Mouse (Mus musculus) yolk sac, embryonic 10.5 days (tissue): ENCODE results near the gene Col4a5.

Experiments
- DNase-seq: peaks from one replicate; pipeline ENCODE4 v3.0.0-alpha.2; 2017; ENCODE audit warnings: low spot score

Col4a5 gene

DNA sequence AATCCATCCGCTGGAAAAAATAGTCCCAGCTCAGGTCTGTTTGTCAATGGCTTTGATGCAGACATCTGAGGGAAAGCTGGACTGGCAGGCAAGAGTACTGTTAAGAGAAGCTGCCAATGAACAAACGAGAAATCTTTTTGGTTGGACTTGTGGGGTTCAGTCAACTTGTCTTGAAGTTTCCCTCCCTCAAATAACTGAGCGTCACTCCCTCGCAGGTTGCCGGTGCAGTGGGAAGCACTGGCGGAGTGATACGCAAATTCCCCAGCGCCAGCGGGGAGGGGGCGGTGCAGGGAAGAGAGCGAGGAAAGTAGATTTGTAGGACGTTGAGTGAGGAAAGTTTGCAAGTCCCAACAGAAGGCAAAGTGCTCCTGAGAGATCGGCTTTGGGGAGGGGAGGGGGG, at the start of gene Col4a5:
TSS of gene Col4a5 (plus strand) at position 276 of the 400 bp plus-strand sequence.
- peak; percentile 71 for DNase-seq

DNA sequence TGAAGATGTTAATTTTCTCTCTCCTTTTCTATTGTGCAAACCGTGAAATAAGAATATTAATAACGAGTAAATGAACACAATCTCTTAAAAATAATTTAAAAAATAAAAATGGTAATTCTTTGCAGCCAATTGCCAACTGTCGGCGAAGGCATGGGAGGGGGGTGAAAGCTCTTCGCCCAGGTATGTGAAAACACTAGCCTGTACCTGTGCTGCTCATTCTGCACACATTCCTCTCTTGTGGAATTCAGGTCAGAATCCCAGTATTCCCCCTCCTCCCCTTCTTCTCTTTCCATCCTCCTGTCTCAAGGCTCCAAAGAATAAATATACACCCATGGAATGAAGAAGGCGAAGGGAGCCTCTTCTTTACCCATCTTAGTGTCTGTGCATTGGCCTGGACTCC, 38.4 kb upstream of the Col4a5 start:
- DNase-seq = no peak

DNA sequence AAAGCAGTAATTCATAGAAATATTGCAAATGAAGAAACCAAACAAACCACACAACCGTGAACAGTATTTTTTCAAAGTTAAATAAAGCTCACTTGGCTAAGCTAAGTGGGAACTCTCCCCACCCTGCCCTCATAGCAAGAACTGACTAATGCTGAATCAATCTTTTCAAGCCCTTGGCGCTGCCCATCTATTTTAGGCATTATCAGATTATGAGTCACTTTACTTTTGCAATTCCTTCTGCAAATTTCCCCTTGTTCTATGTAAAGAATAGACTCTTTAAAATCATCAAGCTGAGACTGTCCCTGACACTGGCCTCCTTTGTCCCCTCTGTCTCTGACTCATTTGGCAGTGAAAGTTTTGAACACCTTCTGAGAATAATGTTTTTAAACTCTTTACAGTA, 35.8 kb upstream of the Col4a5 start:
- DNase-seq = no peak

DNA sequence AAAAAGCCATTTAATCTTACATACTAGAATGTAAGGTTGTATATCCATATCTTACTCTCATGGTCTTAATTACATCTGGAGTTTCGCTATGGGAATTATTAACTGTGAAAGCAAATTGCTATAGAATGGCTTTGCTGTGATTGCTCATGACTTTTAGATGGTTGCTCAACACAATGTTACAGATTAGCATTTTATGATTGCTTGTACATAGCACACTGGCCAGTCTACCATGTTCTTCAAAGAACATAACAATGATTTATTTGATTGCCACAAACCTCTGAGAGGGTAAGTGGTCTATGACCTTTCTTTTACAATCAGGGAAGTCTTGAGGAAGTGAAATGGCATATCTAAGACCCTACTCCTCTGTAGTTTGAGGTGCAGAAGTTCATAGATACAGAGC, 27.2 kb upstream of the Col4a5 start:
- DNase-seq = no peak

DNA sequence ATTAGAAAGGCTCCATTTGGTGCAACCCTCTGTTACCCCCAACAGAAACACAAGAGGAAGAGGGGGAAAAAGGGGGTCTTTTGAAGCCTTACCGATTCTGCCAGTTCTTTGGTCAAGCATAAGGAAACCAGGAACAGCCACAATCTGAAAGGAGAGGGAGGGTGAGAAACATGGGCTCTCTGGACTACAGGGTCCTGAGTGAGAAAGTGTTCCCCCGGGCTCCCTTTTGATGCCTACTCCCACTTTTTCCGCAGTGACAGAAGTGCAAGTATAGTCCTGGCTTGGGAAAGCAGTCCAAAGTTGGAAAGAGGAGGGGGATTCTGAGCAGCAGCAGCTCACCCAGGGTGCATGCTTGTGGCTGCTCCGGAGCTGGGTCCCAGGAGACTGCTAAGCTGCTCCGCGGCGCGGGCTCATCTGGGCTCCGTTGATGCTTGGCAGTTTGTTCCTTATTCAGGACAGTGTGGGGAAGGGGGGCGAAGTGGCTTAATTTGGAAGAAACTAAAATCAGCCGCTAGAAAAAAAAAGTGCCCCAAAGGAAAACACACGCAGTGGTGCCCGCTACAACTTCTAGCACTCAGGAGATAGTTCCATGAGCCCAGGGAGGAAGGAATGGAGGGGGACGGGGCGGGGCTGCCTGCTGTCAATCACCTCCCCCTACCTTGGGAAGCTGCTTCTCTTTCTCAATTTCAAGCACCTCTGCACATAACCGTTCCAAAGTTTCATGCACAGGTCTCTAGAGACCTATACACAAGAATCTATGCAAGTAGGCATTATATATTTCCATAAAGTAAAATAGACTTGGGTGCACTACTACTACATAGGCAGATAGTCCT, 1.5 kb upstream of the Col4a5 start, which contains the start of gene Col4a6:
TSS of gene Col4a6 (minus strand) at position 607 of the 833 bp plus-strand sequence.
- DNase-seq = peak; percentile 6

DNA sequence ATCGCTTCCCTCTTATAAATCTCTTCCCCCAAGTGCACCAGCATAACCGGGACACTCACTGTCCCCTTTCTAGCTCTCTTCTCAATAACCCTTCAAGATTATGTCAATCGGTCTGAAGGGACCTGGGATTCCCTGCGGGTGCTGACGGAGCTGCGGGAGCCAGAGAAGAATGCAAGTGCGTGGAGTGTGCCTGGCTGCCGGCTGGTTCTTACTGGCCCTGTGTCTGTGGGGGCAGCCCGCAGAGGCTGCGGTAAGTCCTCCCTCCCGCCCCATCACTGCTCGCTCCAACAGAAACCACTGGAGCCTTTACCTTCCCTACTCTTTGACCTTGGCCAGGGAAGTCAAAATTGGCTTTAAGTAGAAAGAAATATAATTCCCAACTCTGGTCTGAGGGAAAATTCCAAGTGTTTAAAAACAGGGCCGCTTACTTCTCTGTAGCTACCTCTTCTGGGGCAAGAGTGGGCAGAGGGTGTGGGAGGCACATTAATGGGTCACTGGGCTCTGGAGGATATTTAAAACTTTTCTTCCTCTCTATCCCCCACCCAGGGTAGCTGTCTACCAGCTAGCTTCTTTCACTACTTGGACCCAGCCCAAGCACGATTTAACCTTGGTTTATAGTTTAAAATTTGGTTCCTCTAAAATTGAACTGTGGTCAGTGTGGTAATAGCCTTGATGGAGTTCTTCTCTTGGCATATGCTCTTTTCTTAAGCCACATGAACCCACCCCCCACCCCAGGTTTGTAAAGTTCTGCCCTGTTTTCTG, 562 bp downstream of the Col4a5 start:
- no peak for DNase-seq

DNA sequence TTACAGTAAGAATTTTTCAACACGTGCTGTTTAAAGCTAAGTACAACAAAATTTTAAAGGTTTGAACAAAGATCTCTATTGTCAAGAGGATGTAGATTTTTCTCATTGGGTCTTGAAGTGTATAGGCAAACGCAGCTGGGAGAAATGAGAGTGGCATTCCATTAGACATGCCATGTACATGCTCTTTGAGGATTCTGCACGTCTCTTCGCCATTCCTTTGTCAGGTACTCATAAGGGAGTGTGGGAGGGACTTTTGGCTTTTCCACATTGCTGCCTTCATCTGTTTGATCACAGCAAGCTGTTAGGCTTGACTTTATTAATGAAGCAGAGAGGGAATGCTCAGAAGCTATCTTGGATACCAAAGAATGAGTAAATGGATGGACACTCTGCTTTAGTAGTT, 19.4 kb downstream of the Col4a5 start:
- DNase-seq = no peak

DNA sequence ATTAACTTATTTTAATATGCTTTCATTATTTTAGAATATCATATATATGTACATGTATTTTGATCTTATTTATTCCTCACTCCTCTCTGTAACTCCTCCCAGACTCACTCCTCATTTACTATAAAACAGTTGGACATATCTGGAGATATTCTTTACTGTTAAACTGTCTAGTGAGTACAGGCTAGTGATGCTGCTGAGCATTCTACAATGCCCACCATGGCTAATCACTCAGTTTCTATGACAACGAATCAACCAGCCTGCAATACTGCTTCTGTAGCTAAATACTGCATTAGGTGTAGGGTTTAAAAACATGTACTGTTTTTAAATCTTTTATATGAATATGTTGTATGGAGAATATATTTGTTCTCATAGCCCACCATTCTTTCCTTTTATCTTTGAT, 27.9 kb downstream of the Col4a5 start:
- no peak for DNase-seq

DNA sequence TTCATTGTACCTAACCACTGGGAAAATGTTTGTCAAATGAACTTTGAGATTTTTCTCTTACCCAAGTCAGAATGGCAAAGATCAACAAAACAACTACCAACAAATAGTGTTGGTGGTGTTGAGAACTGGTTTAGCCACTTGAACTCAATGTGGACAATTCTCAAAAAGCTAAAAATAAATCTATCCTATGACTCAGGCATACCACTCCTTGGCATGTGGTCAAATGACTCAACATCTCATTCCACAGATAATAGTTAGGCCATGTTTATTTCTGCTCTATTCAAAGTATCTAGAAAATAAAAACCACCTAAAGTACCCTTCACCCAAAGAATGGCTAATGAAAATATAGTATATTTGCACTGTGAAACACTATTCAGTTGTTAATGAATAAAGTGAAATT, 58.3 kb downstream of the Col4a5 start:
- no peak for DNase-seq

DNA sequence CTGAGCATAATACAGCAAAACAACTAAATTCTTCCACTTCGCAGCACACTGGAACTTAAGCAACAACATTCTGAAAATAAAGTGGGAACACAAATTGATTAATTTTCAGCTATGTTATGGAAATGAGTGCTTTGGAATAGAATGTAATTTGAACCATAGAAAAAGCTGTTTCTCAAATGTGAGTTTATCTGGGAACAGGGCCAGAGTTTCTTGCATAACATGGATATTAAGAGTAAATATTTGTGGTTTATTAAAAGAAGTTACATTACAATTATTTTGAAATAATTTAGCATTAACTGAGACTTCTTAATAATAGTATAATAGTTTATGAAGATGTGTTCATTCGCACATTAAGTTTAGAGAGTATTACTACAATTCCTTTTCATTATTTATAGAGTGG, 72.3 kb downstream of the Col4a5 start:
- DNase-seq = no peak

DNA sequence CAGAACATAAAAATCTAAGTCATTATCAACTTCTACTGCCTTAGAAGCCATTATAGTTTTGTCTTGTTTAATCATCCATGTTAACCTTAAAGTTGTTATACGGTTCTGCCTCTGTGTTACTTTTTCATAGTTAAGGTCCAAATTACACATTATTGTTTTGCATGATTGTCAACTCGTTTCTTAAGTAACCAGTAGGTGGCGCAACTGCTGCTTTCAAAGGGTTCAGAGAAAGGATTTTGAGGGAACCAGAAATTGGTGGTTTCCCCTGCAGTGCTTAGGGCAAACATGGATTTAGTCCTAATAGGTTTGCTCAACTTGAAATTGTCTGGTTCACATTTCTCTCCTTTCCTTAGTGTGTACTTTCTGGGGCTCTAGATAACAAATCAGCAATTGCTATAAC, 115.1 kb downstream of the Col4a5 start:
- DNase-seq = no peak

DNA sequence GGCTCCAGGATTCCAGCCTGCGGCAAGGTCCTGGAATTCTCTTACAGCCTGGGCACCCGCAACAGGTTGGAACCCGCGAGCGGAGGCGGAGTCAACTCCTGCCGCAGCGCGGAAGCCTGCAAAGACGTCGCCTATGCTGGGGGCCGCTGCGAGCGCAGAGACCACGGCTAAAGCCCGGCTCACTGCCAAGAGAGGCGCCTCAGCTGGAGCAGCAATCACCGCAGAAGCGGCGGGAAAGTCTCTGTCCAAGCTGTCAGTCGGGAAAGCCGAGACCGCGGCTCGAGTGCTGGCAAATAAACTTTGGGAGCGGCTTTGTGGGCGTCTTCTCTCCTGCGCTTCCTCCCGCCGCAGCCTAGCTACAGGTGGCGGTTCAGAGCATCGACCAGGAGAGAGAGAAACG, 246.5 kb downstream of the Col4a5 start:
- peak; percentile 2 for DNase-seq

DNA sequence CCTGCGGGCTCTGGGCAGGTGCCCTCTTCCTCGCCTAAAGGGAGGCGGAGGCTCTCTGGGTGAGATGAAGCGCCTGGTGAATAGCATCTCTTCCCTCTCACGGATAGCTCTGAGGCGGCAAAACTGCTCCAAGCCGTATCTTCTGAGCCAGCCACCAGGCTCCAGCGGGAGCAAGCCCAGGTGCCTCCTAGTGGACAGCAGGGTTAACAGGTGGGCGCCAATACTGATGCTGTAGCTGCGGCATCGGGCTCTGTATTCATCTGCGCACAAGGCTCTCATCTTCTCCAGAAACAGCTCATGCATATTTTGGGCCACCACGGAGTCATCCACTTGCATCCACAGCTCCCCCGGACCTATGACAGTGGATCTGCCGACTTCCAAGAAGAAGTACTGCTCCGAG, 248.8 kb downstream of the Col4a5 start:
- DNase-seq = no peak

DNA sequence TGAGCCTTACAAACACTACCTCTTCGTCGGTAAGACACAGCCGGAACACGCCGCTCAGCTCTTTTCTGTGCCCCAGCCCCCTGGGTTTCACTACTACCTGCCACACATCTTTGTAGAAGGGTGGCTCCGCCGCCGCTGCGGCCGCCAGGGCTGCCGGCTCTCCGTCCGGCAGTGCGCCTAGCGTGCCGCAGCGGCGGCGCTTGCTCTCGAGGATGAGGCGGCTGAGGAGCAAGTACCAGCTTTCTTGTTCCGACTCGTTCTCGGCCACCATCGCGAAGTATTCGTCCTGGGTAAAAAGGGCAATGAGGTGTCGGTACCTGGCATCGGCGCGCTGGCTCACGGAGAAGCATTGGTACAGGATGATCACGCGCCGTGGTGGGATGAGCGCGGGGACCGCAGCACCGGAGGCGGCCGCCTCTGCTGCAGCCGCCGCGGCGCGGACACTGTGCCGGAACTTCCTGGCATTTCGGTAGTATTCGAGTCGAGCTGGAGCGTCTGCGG, 249.3 kb downstream of the Col4a5 start:
- peak; percentile 2 for DNase-seq

DNA sequence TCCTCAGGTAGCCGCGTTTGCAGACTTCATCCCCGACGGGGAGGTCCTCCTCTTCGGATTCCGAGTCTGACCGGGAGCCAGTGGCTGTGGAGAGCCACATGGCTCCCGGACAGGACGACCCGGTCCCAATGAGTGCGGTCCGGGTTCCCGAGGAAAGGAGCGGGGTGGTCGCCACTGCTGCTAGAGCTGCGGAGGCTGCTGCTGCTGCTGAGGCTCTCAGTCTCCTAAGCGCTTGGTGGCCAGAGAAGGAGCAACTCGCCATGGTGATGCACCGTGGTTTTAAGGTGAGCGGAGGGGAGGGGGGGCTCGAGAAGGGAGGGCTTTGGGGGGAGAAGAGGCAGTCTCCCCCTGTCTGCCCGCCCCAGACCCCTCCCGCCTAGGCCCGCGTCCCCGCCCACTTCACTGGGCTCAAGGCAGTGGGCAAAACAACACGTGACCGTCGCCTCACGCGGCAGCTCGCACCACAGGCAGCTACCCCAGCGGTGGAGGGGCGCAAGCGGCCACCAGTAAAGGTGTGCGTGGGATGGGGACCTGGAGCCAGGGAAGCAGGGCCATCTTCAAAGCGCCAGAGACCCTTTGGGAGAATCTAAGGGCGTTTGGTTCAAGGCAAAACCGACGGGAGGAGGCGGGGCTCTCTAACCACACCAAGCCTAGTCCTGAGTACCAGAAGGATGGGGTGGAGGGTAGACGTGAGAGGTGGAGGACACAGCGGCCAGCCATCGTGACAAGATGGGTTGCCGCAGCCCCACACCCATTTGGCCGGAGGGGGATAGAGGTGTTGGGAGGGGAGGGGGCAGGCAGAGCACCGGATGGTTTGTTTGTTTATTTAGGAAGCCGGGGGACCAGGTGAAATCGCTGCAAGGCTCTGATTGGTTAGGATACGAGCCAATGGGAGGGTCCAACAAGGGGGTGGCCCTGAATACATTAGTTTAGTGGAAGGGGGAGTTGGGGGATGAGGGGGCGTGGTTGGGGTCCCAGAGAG, 250.0 kb downstream of the Col4a5 start, which contains the start of gene Irs4:
TSS of gene Irs4 (minus strand) at position 327 of the 982 bp plus-strand sequence.
- DNase-seq = peak; percentile 3

DNA sequence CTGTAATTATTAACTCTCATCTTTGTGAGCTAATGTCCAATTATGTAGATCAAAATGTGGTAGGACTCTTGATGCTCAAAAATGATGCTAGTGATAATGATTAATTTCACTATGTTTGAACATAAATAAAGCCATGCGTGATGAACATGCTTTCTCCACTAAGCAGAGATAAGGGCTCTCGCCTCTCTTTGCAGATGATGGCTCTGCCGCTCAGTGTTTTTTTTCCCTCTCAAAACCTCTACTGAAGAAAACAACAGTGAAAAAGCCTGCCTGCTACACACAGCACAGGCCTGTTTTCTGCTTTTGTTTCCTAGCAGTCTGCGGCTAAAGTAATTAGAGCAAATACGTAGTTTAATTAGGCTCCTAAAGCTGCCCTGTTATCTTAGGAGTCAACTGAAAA, 254.4 kb downstream of the Col4a5 start:
- DNase-seq = no peak
